Mouse (Mus musculus): ENCODE results near the gene Limk1.

Limk1 gene

GRCm38 (mm10) chr5:134622069-134622468 is 66.3 kb downstream of the Limk1 start:
- DNase-seq, result peak; percentile 48

- DNase-seq, result no peak
Observed at GRCm38 (mm10) chr5:134621099-134621640, 67.2 kb downstream of the Limk1 start.

GRCm38 (mm10) chr5:134620457-134620856 is 67.9 kb downstream of the Limk1 start:
- DNase-seq, result no peak

GRCm38 (mm10) chr5:134617071-134617470 is 71.3 kb downstream of the Limk1 start:
- DNase-seq, result peak; percentile 60

- DNase-seq, result no peak
Observed at GRCm38 (mm10) chr5:134615780-134616179, 72.6 kb downstream of the Limk1 start.

- DNase-seq, result no peak
Observed at GRCm38 (mm10) chr5:134615380-134615779, 73.0 kb downstream of the Limk1 start.

- DNase-seq, result peak; percentile 54
Observed at GRCm38 (mm10) chr5:134614802-134615201, 73.6 kb downstream of the Limk1 start, which contains the start of gene Lat2. Gene Lat2 (minus strand): TSS chr5:134615025.

GRCm38 (mm10) chr5:134614296-134614695 is 74.1 kb downstream of the Limk1 start:
- no peak for DNase-seq

GRCm38 (mm10) chr5:134613727-134614126 is 74.7 kb downstream of the Limk1 start:
- DNase-seq, result no peak

- no peak for DNase-seq
Observed at GRCm38 (mm10) chr5:134611810-134612521, 76.4 kb downstream of the Limk1 start.

GRCm38 (mm10) chr5:134609916-134610643 is 78.3 kb downstream of the Limk1 start:
- DNase-seq, result no peak

GRCm38 (mm10) chr5:134607121-134607520 is 81.3 kb downstream of the Limk1 start:
- no peak for DNase-seq

GRCm38 (mm10) chr5:134606314-134606713 is 82.1 kb downstream of the Limk1 start:
- DNase-seq, result no peak
